Mouse (Mus musculus) testis, adult 2 months (tissue): Measurements from ENCODE around the gene Maea.

Experiments
- CTCF ChIP-seq: fragments of 200-500 bp; IDR thresholded peaks from 2 replicates; pipeline ENCODE4 v1.5.1; 2012; ENCODE audit warnings: low read depth, mild to moderate bottlenecking, inconsistent platforms, low read length, moderate library complexity; ENCODE audit not compliant: control insufficient read depth, insufficient read depth, insufficient replicate concordance
- POLR2A ChIP-seq: fragments of 200-500 bp; IDR thresholded peaks from 2 replicates; pipeline ENCODE4 v1.6.1; 2012; ENCODE audit warnings: low read depth, mild to moderate bottlenecking, inconsistent platforms, low read length, moderate library complexity; ENCODE audit not compliant: control insufficient read depth

GRCm38 (mm10) chr5:33337206-33337605, 1.9 kb downstream of the Maea start:
- TF ChIP-seq POLR2A (no peak), CTCF (no peak)
